Mouse (Mus musculus) midbrain, embryonic 11.5 days (tissue): Measurements from ENCODE around the gene Nceh1. TPM values are rescaled to one million over a fixed set of nuclear protein-coding genes. Genes with fewer than 3 reads are reported as not detected.

Experiments
- ATAC-seq: fragments of 200-750 bp; cut with Nextera tagmentation; 2 replicates; pipeline ENCODE4 v1.8.0; 2017; ENCODE audit warnings: moderate TSS enrichment, moderate library complexity; ENCODE audit not compliant: low FRiP score
- DNase-seq: peaks from one replicate; pipeline ENCODE4 v3.0.0; 2015; ENCODE audit warnings: low spot score; ENCODE audit errors: missing footprints
- H3K27ac ChIP-seq: fragments of 300-500 bp; sonication (generic); 2 replicates; pipeline ENCODE4 v1.5.1; 2014; ENCODE audit warnings: low read depth, low read length
- H3K27me3 ChIP-seq: fragments of 300-500 bp; sonication (generic); 2 replicates; pipeline ENCODE4 v1.6.1; 2014; ENCODE audit warnings: mild to moderate bottlenecking, low read length, moderate library complexity, mixed read lengths; ENCODE audit not compliant: control insufficient read depth, insufficient read depth
- H3K36me3 ChIP-seq: fragments of 300-500 bp; sonication (generic); 2 replicates; pipeline ENCODE4 v1.6.1; 2014; ENCODE audit warnings: mild to moderate bottlenecking, low read length, moderate library complexity, mixed read lengths; ENCODE audit not compliant: control insufficient read depth, insufficient read depth
- H3K4me1 ChIP-seq: fragments of 300-500 bp; sonication (generic); 2 replicates; pipeline ENCODE4 v1.6.1; 2014; ENCODE audit warnings: low read length; ENCODE audit not compliant: control insufficient read depth, insufficient read depth
- H3K4me2 ChIP-seq: fragments of 300-500 bp; sonication (generic); 2 replicates; pipeline ENCODE4 v1.6.1; 2014; ENCODE audit warnings: mild to moderate bottlenecking, moderate library complexity
- H3K4me3 ChIP-seq: fragments of 300-500 bp; sonication (generic); 2 replicates; pipeline ENCODE4 v1.5.1; 2014; ENCODE audit warnings: low read depth, low read length
- H3K9ac ChIP-seq: fragments of 300-500 bp; sonication (generic); 2 replicates; pipeline ENCODE4 v1.6.1; 2014; ENCODE audit warnings: low read length
- H3K9me3 ChIP-seq: fragments of 300-500 bp; sonication (generic); 2 replicates; pipeline ENCODE4 v1.6.1; 2016; ENCODE audit warnings: low read length; ENCODE audit not compliant: control insufficient read depth
- WGBS: fragments of 180-500 bp; shearing (Covaris S2); extraction: QIAGEN DNeasy Blood & Tissue Kit; methylation state at CpG from one replicate; pipeline ENCODE4 v1.1.7; 2014; 5-methylcytosine and 5-hydroxymethylcytosine counted together
- polyA plus RNA-seq: library from polyadenylated mRNA; unstranded; fragments of >200 nt; fragmentation: Nextera tagmentation; extraction: Ambion mirVana; gene quantifications from 2 replicates; pipeline ENCODE4 v1.2.1, GENCODE M21; 2014

Nceh1 gene
- polyA plus RNA-seq, 1 experiment from 2014 or later: 4.1 TPM

GRCm38 (mm10) chr3:27300451-27300850 lies 117.7 kb downstream of the Nceh1 start:
- Histone ChIP-seq H3K9me3 (no peaks in the 10 kb centered on the region), H3K4me3 (no peak overlapping the region), H3K27me3 (no peaks in the 10 kb centered on the region), H3K9ac (no peak overlapping the region), H3K27ac (no peak overlapping the region), H3K36me3 (no peaks in the 10 kb centered on the region), H3K4me2 (no peak overlapping the region), H3K4me1 (no peaks in the 10 kb centered on the region)
- WGBS: 91% methylated on average over 4 of the region's 4 CpGs
- no peak for DNase-seq
- no peak for ATAC-seq

DNA sequence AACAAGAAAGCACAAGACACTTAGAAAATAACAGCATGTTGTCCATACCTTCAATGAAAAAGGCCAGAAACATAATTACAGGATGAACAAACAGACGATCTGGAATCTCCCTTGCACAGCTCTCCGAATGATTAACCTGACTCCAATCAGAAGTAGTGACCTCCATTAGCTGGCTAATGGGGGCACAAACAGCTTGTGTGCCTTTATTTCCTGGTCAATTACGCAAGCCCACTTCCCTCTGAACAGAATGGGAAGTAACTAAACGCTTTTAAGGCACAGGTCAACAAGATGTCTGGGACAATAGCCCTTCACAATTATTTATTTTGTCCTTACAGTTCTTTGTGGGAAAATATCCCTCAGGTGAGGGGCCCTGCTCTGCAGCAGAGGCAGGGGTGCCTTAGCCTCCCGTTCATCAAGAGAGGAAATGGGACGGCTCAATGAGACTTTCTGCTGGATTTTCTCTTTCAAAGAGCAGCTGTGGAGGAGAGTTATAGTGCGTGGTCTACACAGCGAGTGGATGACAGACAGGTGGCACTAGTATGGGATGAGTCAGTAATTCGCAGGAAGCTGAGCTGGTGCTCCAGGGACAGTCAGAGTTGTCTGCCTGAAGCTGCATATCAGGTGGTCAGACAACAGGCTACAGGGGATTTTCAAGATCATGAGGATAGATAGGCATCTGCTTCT lies 119.7 kb downstream of the Nceh1 start:
- Histone ChIP-seq H3K9me3 (no peaks in the 10 kb centered on the region), H3K4me3 (no peak overlapping the region), H3K4me1 (no peaks in the 10 kb centered on the region), H3K27me3 (no peaks in the 10 kb centered on the region), H3K27ac (no peak overlapping the region), H3K9ac (no peak overlapping the region), H3K4me2 (no peak overlapping the region), H3K36me3 (no peaks in the 10 kb centered on the region)
- DNase-seq (no peak), ATAC-seq (no peak)
- 84% methylated on average over 9 of the region's 9 CpGs for WGBS

- H3K36me3 ChIP-seq: no peaks in the 10 kb centered on the region
- H3K27me3 ChIP-seq: no peaks in the 10 kb centered on the region
- ATAC-seq: no peak
- no peak for DNase-seq
- H3K27ac ChIP-seq: no peak overlapping the region
- H3K9ac ChIP-seq: no peak overlapping the region
- H3K9me3 ChIP-seq: no peaks in the 10 kb centered on the region
- 86% methylated on average over 10 of the region's 10 CpGs for WGBS
- no peaks in the 10 kb centered on the region for H3K4me1 ChIP-seq
- H3K4me2 ChIP-seq: no peak overlapping the region
- H3K4me3 ChIP-seq: no peak overlapping the region
Observed at GRCm38 (mm10) chr3:27306815-27307214, 124.0 kb downstream of the Nceh1 start.

GRCm38 (mm10) chr3:27310973-27311372 lies 128.2 kb downstream of the Nceh1 start:
- Histone ChIP-seq H3K36me3 (no peaks in the 10 kb centered on the region), H3K9me3 (no peaks in the 10 kb centered on the region), H3K4me1 (no peaks in the 10 kb centered on the region), H3K4me3 (no peak overlapping the region), H3K27ac (no peak overlapping the region), H3K4me2 (no peak overlapping the region), H3K27me3 (no peaks in the 10 kb centered on the region), H3K9ac (no peak overlapping the region)
- ATAC-seq (no peak), DNase-seq (no peak)
- WGBS: 96% methylated on average over 7 of the region's 7 CpGs

GRCm38 (mm10) chr3:27311475-27311874 lies 128.7 kb downstream of the Nceh1 start:
- WGBS: 93% methylated on average over 4 of the region's 4 CpGs
- H3K4me2 ChIP-seq: no peak overlapping the region
- DNase-seq: no peak

DNA sequence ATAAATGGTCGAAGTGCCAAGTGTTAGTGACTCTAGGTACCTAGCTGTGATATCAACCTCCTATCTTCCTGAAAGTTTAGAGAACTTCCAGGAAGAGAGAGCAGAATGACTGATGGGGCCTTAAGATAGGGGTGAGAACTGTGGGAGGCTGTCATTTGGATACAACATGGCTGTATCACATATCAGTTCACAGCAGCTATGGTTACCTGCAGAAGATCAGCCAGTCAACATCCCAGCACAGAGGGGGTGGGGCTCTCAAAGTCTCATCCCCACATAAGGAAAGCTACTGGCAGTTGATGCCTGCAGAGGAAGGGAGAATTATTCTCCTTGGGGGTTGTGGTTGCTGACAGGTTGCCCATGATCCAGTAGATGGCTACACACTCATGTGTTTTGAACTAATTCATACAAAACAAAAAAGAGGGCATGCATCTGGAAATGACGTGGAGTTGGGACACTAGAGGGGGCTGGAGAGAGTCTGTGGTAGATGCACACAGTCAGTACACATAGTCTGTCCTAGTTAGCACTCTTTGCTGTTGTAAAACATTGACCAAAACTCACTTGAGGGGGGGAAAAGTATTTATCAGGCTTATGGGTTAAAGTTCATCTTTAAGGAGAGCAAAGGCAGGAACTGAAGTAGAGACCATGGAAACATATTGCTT lies 131.9 kb downstream of the Nceh1 start:
- Histone ChIP-seq H3K36me3 (no peaks in the 10 kb centered on the region), H3K27ac (no peak overlapping the region), H3K4me2 (no peak overlapping the region), H3K4me3 (no peak overlapping the region), H3K9ac (no peak overlapping the region), H3K4me1 (no peaks in the 10 kb centered on the region), H3K27me3 (no peaks in the 10 kb centered on the region), H3K9me3 (no peaks in the 10 kb centered on the region)
- no peak for DNase-seq
- 63% methylated on average over 2 of the region's 2 CpGs for WGBS
- ATAC-seq: no peak

More at GRCm38 (mm10) chr3:27311475-27311874, 128.7 kb downstream of the Nceh1 start:
- H3K27me3 ChIP-seq: no peaks in the 10 kb centered on the region
- no peaks in the 10 kb centered on the region for H3K9me3 ChIP-seq
- H3K36me3 ChIP-seq: no peaks in the 10 kb centered on the region
- no peak overlapping the region for H3K9ac ChIP-seq
- H3K4me3 ChIP-seq: no peak overlapping the region
- ATAC-seq: no peak
- H3K4me1 ChIP-seq: no peaks in the 10 kb centered on the region
- H3K27ac ChIP-seq: no peak overlapping the region

DNA sequence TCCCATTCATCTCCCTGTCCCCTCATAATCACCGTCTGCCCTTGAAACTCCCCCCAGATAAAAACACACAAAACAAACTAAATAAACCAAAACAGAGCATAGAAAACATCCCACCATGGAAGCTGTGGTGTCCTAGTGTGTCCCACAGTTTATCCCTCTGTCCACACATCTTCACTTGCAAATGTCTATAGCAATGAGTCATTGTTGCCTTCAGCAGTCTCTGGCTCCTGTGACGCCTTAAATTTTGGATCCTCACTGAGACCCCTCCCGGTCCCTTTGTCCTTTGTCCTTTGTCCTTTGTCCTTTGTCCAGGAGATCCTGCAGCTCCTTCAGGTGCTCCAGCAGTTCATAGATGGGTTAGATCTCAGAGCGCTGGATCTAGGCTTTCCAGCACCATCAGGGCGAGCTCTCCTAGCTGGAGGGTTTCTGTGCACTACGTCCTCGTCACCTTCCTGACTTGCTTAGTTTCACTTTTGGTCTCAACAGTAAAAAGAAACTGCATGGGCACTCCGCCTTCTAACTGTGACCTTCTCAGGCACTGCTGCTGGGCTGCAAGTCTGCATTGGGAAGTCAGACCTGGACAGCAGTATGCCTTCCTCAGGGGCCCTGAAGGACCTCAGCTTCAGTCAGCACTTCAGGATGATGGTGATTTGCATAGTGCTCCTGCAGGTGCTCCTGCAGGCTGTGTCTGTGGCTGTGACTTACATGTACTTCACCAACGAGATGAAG lies 134.0 kb downstream of the Nceh1 start, which contains the start of gene Tnfsf10:
Tnfsf10 (plus strand) TSS at position 470 of the 729 bp plus-strand sequence.
- no peak within 1 kb of the TSS for H3K27ac ChIP-seq
- DNase-seq (no peak), ATAC-seq (no peak)
- H3K9me3 ChIP-seq: no peaks in the 10 kb centered on the region
- no peak within 1 kb of the TSS for H3K4me3 ChIP-seq
- WGBS: 69% methylated on average over 9 of the region's 9 CpGs
- H3K36me3 ChIP-seq: no peaks in the 10 kb centered on the region
- H3K4me2 ChIP-seq: no peak within 1 kb of the TSS
- no peaks in the 10 kb centered on the region for H3K4me1 ChIP-seq
- H3K9ac ChIP-seq: no peak within 1 kb of the TSS
- H3K27me3 ChIP-seq: no peaks in the 10 kb centered on the region

- H3K4me3 ChIP-seq: no peak overlapping the region
- no peak overlapping the region for H3K4me2 ChIP-seq
- H3K27me3 ChIP-seq: no peaks in the 10 kb centered on the region
- no peaks in the 10 kb centered on the region for H3K9me3 ChIP-seq
- 86% methylated on average over 4 of the region's 4 CpGs for WGBS
- ATAC-seq: no peak
- DNase-seq: no peak
- H3K9ac ChIP-seq: no peak overlapping the region
- H3K36me3 ChIP-seq: no peaks in the 10 kb centered on the region
- no peaks in the 10 kb centered on the region for H3K4me1 ChIP-seq
- H3K27ac ChIP-seq: no peak overlapping the region
Observed at GRCm38 (mm10) chr3:27317288-27318024, 134.7 kb downstream of the Nceh1 start.
